Mouse (Mus musculus) CH12.LX (cell line): Measurements from ENCODE around the gene Ddi2. TPM values are rescaled to one million over a fixed set of nuclear protein-coding genes. Genes with fewer than 3 reads are reported as not detected.

Experiments used
- DNase-seq: peaks from one replicate; pipeline ENCODE4 v3.0.0-alpha.2; 2013; ENCODE audit errors: extremely low read depth
- H3K27ac ChIP-seq: 2 replicates; pipeline ENCODE4 v1.5.1; 2012; ENCODE audit warnings: low read depth, mild to moderate bottlenecking, control low read depth, moderate library complexity; ENCODE audit not compliant: insufficient read depth
- H3K27me3 ChIP-seq: replicated peaks from 2 replicates; pipeline ENCODE3; 2012; ENCODE audit warnings: inconsistent platforms
- H3K36me3 ChIP-seq, 2 experiments: replicated peaks in 1 of 2; 2 replicates each; pipeline versions ENCODE3 to v1.6.1; 2012; ENCODE audit warnings: inconsistent platforms in 1 of 2, low read length in 1 of 2, mild to moderate bottlenecking in 1 of 2, mixed read lengths in 1 of 2, moderate library complexity in 1 of 2; ENCODE audit not compliant: control insufficient read depth in 1 of 2, insufficient read depth in 1 of 2
- H3K4me1 ChIP-seq, 2 experiments: 2 replicates each; pipeline ENCODE4 v1.6.1; 2012; ENCODE audit warnings: inconsistent platforms in 1 of 2, moderate library complexity in 1 of 2; ENCODE audit not compliant: insufficient read depth in 2 of 2, control insufficient read depth in 1 of 2
- H3K4me2 ChIP-seq: 2 replicates; pipeline ENCODE4 v1.6.1; 2012; ENCODE audit warnings: low read depth, mild to moderate bottlenecking, control low read depth; ENCODE audit not compliant: poor library complexity, insufficient read depth, severe bottlenecking
- H3K4me3 ChIP-seq, 3 experiments: fragments of 150-350 bp in 1 of 3; sonication (generic) in 1 of 3; replicated peaks in 1 of 3; 2 replicates each; pipeline versions ENCODE3 to v1.5.1; 2011 to 2012; ENCODE audit warnings: low read depth in 2 of 3, low read length in 2 of 3, mild to moderate bottlenecking in 2 of 3, moderate library complexity in 2 of 3, control low read depth in 1 of 3, improper control_type of control experiment in 1 of 3, inconsistent platforms in 1 of 3, mixed read lengths in 1 of 3; ENCODE audit not compliant: poor library complexity in 1 of 3
- H3K79me2 ChIP-seq: replicated peaks from 2 replicates; pipeline ENCODE4 v1.6.1; 2012; ENCODE audit warnings: mild to moderate bottlenecking, moderate library complexity; ENCODE audit not compliant: control insufficient read depth, poor library complexity, insufficient read depth, severe bottlenecking; ENCODE audit errors: extremely low read depth
- H3K9ac ChIP-seq: 2 replicates; pipeline ENCODE4 v1.6.1; 2012; ENCODE audit warnings: low read depth, mild to moderate bottlenecking, control low read depth, moderate library complexity; ENCODE audit not compliant: insufficient read depth
- H3K9me3 ChIP-seq: replicated peaks from 2 replicates; pipeline ENCODE3; 2012; ENCODE audit warnings: low read length, inconsistent platforms, mixed read lengths
- BHLHE40 ChIP-seq: IDR thresholded peaks from 2 replicates; pipeline ENCODE4 v1.6.1; 2011; ENCODE audit warnings: mild to moderate bottlenecking, low read depth, low read length, improper control_type of control experiment
- CHD1 ChIP-seq: IDR thresholded peaks from 2 replicates; pipeline ENCODE4 v1.6.1; 2012; ENCODE audit warnings: low read depth, low read length, improper control_type of control experiment, inconsistent platforms
- CHD2 ChIP-seq: IDR thresholded peaks from 2 replicates; pipeline ENCODE4 v1.6.1; 2011; ENCODE audit warnings: low read length, improper control_type of control experiment
- CTCF ChIP-seq, 2 experiments: IDR thresholded peaks in 1 of 2; conservative IDR thresholded peaks in 1 of 2; 2 replicates each; pipeline ENCODE4 v1.5.1; 2011 to 2012; ENCODE audit warnings: low read depth in 2 of 2, low read length in 2 of 2, improper control_type of control experiment in 1 of 2, inconsistent platforms in 1 of 2, mild to moderate bottlenecking in 1 of 2, moderate library complexity in 1 of 2
- E2F4 ChIP-seq: IDR thresholded peaks from 2 replicates; pipeline ENCODE4 v1.6.1; 2011; ENCODE audit warnings: low read depth, low read length, improper control_type of control experiment; ENCODE audit not compliant: insufficient replicate concordance
- ELF1 ChIP-seq: IDR thresholded peaks from 2 replicates; pipeline ENCODE4 v1.6.1; 2014; ENCODE audit warnings: low read depth, mild to moderate bottlenecking, inconsistent platforms, low read length, improper control_type of control experiment
- EP300 ChIP-seq: IDR thresholded peaks from 2 replicates; pipeline ENCODE4 v1.6.1; 2011; ENCODE audit warnings: low read length, improper control_type of control experiment
- ETS1 ChIP-seq: conservative IDR thresholded peaks from 2 replicates; pipeline ENCODE4 v1.6.1; 2012; ENCODE audit warnings: low read depth, mild to moderate bottlenecking, inconsistent platforms, low read length, improper control_type of control experiment, moderate library complexity
- GABPA ChIP-seq: IDR thresholded peaks from 2 replicates; pipeline ENCODE4 v1.6.1; 2012; ENCODE audit warnings: low read depth, low read length, improper control_type of control experiment, inconsistent platforms; ENCODE audit not compliant: insufficient replicate concordance
- HCFC1 ChIP-seq: IDR thresholded peaks from 2 replicates; pipeline ENCODE4 v1.6.1; 2012; ENCODE audit warnings: low read depth, mild to moderate bottlenecking, inconsistent platforms, low read length, improper control_type of control experiment
- IRF4 ChIP-seq: IDR thresholded peaks from 2 replicates; pipeline ENCODE4 v1.6.1; 2014; ENCODE audit warnings: low read depth, mild to moderate bottlenecking, inconsistent platforms, low read length, improper control_type of control experiment
- JUN ChIP-seq: IDR thresholded peaks from 2 replicates; pipeline ENCODE4 v1.6.1; 2011; ENCODE audit warnings: low read depth, mild to moderate bottlenecking, low read length, improper control_type of control experiment, moderate library complexity; ENCODE audit not compliant: insufficient read depth
- KAT2A ChIP-seq: IDR thresholded peaks from 2 replicates; pipeline ENCODE4 v1.6.1; 2012; ENCODE audit warnings: low read length, improper control_type of control experiment, inconsistent platforms; ENCODE audit not compliant: insufficient replicate concordance
- MAFK ChIP-seq: IDR thresholded peaks from 2 replicates; pipeline ENCODE4 v1.6.1; 2011; ENCODE audit warnings: low read length, improper control_type of control experiment; ENCODE audit not compliant: insufficient replicate concordance
- MAX ChIP-seq: IDR thresholded peaks from 2 replicates; pipeline ENCODE4 v1.6.1; 2011; ENCODE audit warnings: low read length, improper control_type of control experiment
- MAZ ChIP-seq: IDR thresholded peaks from 2 replicates; pipeline ENCODE4 v1.6.1; 2012; ENCODE audit warnings: low read depth, mild to moderate bottlenecking, inconsistent platforms, low read length, improper control_type of control experiment, moderate library complexity
- MEF2A ChIP-seq: IDR thresholded peaks from 2 replicates; pipeline ENCODE4 v1.6.1; 2014; ENCODE audit warnings: low read depth, mild to moderate bottlenecking, inconsistent platforms, low read length, improper control_type of control experiment, borderline replicate concordance
- MXI1 ChIP-seq: IDR thresholded peaks from 2 replicates; pipeline ENCODE4 v1.6.1; 2011; ENCODE audit warnings: mild to moderate bottlenecking, low read depth, low read length, improper control_type of control experiment
- MYC ChIP-seq: IDR thresholded peaks from 2 replicates; pipeline ENCODE4 v1.6.1; 2011; ENCODE audit warnings: low read depth, mild to moderate bottlenecking, improper control_type of control experiment, low read length
- NELFE ChIP-seq: IDR thresholded peaks from 2 replicates; pipeline ENCODE4 v1.6.1; 2011; ENCODE audit warnings: low read depth, low read length, improper control_type of control experiment
- NRF1 ChIP-seq: IDR thresholded peaks from 2 replicates; pipeline ENCODE4 v1.6.1; 2014; ENCODE audit warnings: low read depth, mild to moderate bottlenecking, inconsistent platforms, low read length, improper control_type of control experiment, moderate library complexity
- PAX5 ChIP-seq: IDR thresholded peaks from 2 replicates; pipeline ENCODE4 v1.6.1; 2012; ENCODE audit warnings: low read length, inconsistent platforms, mixed read lengths
- POLR2A ChIP-seq: IDR thresholded peaks from 2 replicates; pipeline ENCODE4 v1.6.1; 2011; ENCODE audit warnings: low read depth, mild to moderate bottlenecking, improper control_type of control experiment, low read length
- POLR2AphosphoS2 ChIP-seq: IDR thresholded peaks from 2 replicates; pipeline ENCODE4 v1.6.1; 2011; ENCODE audit warnings: low read depth, low read length, improper control_type of control experiment
- RAD21 ChIP-seq: IDR thresholded peaks from 2 replicates; pipeline ENCODE4 v1.6.1; 2011; ENCODE audit warnings: low read depth, mild to moderate bottlenecking, low read length, improper control_type of control experiment, moderate library complexity
- RCOR1 ChIP-seq: conservative IDR thresholded peaks from 2 replicates; pipeline ENCODE4 v1.6.1; 2012; ENCODE audit warnings: low read depth, mild to moderate bottlenecking, inconsistent platforms, low read length, improper control_type of control experiment
- SIN3A ChIP-seq: IDR thresholded peaks from 2 replicates; pipeline ENCODE4 v1.6.1; 2012; ENCODE audit warnings: low read length, improper control_type of control experiment, inconsistent platforms
- SMC3 ChIP-seq: IDR thresholded peaks from 2 replicates; pipeline ENCODE4 v1.6.1; 2011; ENCODE audit warnings: low read depth, low read length, improper control_type of control experiment
- TBP ChIP-seq: conservative IDR thresholded peaks from 2 replicates; pipeline ENCODE4 v1.6.1; 2011; ENCODE audit warnings: low read depth, low read length, improper control_type of control experiment
- TCF12 ChIP-seq: IDR thresholded peaks from 2 replicates; pipeline ENCODE4 v1.6.1; 2014; ENCODE audit warnings: low read depth, mild to moderate bottlenecking, inconsistent platforms, low read length, improper control_type of control experiment
- UBTF ChIP-seq: IDR thresholded peaks from 2 replicates; pipeline ENCODE4 v1.6.1; 2012; ENCODE audit warnings: low read depth, mild to moderate bottlenecking, inconsistent platforms, low read length, improper control_type of control experiment, moderate library complexity
- USF1 ChIP-seq: IDR thresholded peaks from 2 replicates; pipeline ENCODE4 v1.6.1; 2014; ENCODE audit warnings: low read depth, mild to moderate bottlenecking, inconsistent platforms, low read length, improper control_type of control experiment
- USF2 ChIP-seq: conservative IDR thresholded peaks from 2 replicates; pipeline ENCODE4 v1.6.1; 2011; ENCODE audit warnings: low read depth, low read length, improper control_type of control experiment
- ZC3H11A ChIP-seq: IDR thresholded peaks from 2 replicates; pipeline ENCODE4 v1.6.1; 2012; ENCODE audit warnings: low read depth, mild to moderate bottlenecking, inconsistent platforms, low read length, improper control_type of control experiment
- ZKSCAN1 ChIP-seq: IDR thresholded peaks from 2 replicates; pipeline ENCODE4 v1.6.1; 2012; ENCODE audit warnings: low read depth, inconsistent platforms, low read length, improper control_type of control experiment, borderline replicate concordance
- ZMIZ1 ChIP-seq: IDR thresholded peaks from 2 replicates; pipeline ENCODE4 v1.6.1; 2012; ENCODE audit warnings: low read depth, mild to moderate bottlenecking, inconsistent platforms, low read length, improper control_type of control experiment
- ZNF384 ChIP-seq: IDR thresholded peaks from 2 replicates; pipeline ENCODE4 v1.6.1; 2012; ENCODE audit warnings: low read depth, low read length, improper control_type of control experiment, inconsistent platforms
- dilution Hi-C: fragments of 300-500 bp; cut with MboI; formaldehyde crosslinking; loops from 2 replicates; pipeline ENCODE4 v1.14.3; 2020; ENCODE audit warnings: low sequenced_read_pairs; ENCODE audit not compliant: extremely low pct_unique_long_range_greater_than_20kb, extremely low pct_ligation_motif_present
- in situ Hi-C: fragments of 300-500 bp; cut with MboI; formaldehyde crosslinking; loops from 3 replicates; pipeline ENCODE4 v1.14.3; 2019; ENCODE audit warnings: low sequenced_read_pairs, low pct_ligation_motif_present, low pct_unique_long_range_greater_than_20kb, mixed read lengths
- polyA plus RNA-seq: library from polyadenylated mRNA; unstranded; fragments of >175 nt; gene quantifications from 2 replicates; pipeline ENCODE4 v1.2.1, GENCODE M21; 2012; ENCODE audit warnings: low read depth; ENCODE audit not compliant: insufficient read length
- total RNA-seq, 2 experiments: library from RNA; depleted of rRNA; stranded (reverse); fragments of 300-350 nt in 1 of 2; fragments of >200 nt in 1 of 2; gene quantifications; 2 replicates each; pipeline ENCODE4 v1.2.3; 2012 to 2014

Ddi2 gene
- total RNA-seq (2012; rRNA removed) = 19.9 and 24.7 TPM in 2 replicates
- 18.0 and 18.4 TPM in 2 replicates for total RNA-seq (2014; rRNA removed)
- polyA plus RNA-seq = 36.2 and 37.3 TPM in 2 replicates

GRCm38 (mm10) chr4:141722731-141723672, at the start of gene Ddi2:
Ddi2 (minus strand) TSS chr4:141723419.
- peak within 1 kb of the TSS; percentile 83 to 92 (median 92) for H3K4me3 ChIP-seq
- peak within 1 kb of the TSS; percentile 97 for H3K9ac ChIP-seq
- H3K79me2 ChIP-seq = peaks cover 43% of the 10 kb centered on the region
- peak within 1 kb of the TSS; percentile 55 for H3K27ac ChIP-seq
- in situ Hi-C loops = no loop called here
- peaks cover 11% of the 10 kb centered on the region for H3K9me3 ChIP-seq
- H3K27me3 ChIP-seq = peaks cover 7% of the 10 kb centered on the region
- DNase-seq = peak; percentile 78
- peaks cover 5 to 20% of the 10 kb centered on the region in 2 experiments for H3K36me3 ChIP-seq
- peak within 1 kb of the TSS; percentile 92 for H3K4me2 ChIP-seq
- H3K4me1 ChIP-seq = peaks cover 2 to 49% of the 10 kb centered on the region in 2 experiments; a peak in 2 of 4 replicates
- dilution Hi-C loops = no loop called here
- TF ChIP-seq CHD1 = no peak
- TF ChIP-seq ZMIZ1 = peak; percentile 78
- TF ChIP-seq MXI1 = peak; percentile 48
- TF ChIP-seq NRF1 = peak; percentile 42; the same call in 1 of the 2 replicates
- TF ChIP-seq TBP = 0 out of 2 replicates have a peak, but pooled peaks have one; percentile 22
- no peak; the same call in 1 of the 2 replicates for TF ChIP-seq RCOR1
- TF ChIP-seq POLR2A = peak; percentile 74
- no peak for TF ChIP-seq EP300
- no peak for TF ChIP-seq RAD21
- peak; percentile 71 for TF ChIP-seq MAZ
- peak; percentile 43; the same call in 1 of the 2 replicates for TF ChIP-seq IRF4
- TF ChIP-seq KAT2A = peak; percentile 74; the same call in 1 of the 2 replicates
- TF ChIP-seq ZNF384 = no peak
- TF ChIP-seq CTCF (conservative IDR thresholded peaks at IDR 0.05 in 1 of 2, IDR thresholded peaks at IDR 0.05 in 1 of 2; ENCODE audit: low read depth in 2 of 2, low read length in 2 of 2) = no peak
- TF ChIP-seq UBTF = peak; percentile 64; the same call in 1 of the 2 replicates
- TF ChIP-seq TCF12 = peak; percentile 91
- no peak for TF ChIP-seq SMC3
- no peak for TF ChIP-seq MAFK
- no peak for TF ChIP-seq USF1
- TF ChIP-seq USF2 = no peak
- no peak for TF ChIP-seq ZC3H11A
- TF ChIP-seq HCFC1 = peak; percentile 65
- peak; percentile 57 for TF ChIP-seq ELF1
- TF ChIP-seq MYC = no peak
- no peak for TF ChIP-seq MAX
- TF ChIP-seq SIN3A = no peak; the same call in 1 of the 2 replicates
- TF ChIP-seq NELFE = peak; percentile 73
- TF ChIP-seq BHLHE40 = peak; percentile 68
- TF ChIP-seq MEF2A = no peak
- no peak for TF ChIP-seq PAX5
- no peak for TF ChIP-seq GABPA
- no peak for TF ChIP-seq ETS1
- no peak for TF ChIP-seq POLR2AphosphoS2
- TF ChIP-seq JUN = no peak
- no peak for TF ChIP-seq ZKSCAN1
- TF ChIP-seq E2F4 = no peak
- no peak for TF ChIP-seq CHD2
